Mouse (Mus musculus): Measurements from ENCODE around the gene Magi2. TPM values are rescaled to one million over a fixed set of nuclear protein-coding genes. Genes with fewer than 3 reads are reported as not detected.

The Magi2 gene
- polyA plus RNA-seq, 1 experiment from 2014 or later, result 7.3 TPM

DNA sequence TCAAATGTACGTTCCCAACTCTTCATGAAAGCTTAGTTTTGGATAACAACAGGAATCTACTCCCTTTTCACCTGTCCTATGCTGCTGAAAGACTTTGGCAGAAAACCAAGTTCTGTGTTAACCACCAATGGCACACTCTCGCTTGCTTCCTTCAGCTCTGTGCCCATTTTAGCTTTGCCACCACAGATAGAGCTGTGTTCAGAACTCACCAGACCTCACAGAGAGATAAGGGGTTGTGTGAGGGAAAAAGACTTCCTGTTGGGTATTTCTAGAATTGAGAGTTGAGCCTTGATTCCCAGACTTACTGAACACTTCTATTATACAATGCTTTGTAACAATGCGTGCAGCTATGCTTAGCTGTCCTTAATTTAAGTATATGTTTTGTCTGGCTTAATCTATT is 705.3 kb downstream of the Magi2 start:
- H3K27ac ChIP-seq (ENCODE audit: low read length), result no peak overlapping the region
- H3K4me3 ChIP-seq (ENCODE audit: low read depth, low read length), result no peak overlapping the region
- 82% methylated on average over 3 of the region's 3 CpGs for WGBS
- no peaks in the 10 kb centered on the region for H3K36me3 ChIP-seq (ENCODE audit: control insufficient read depth, insufficient read depth, low read length)
- no peaks in the 10 kb centered on the region for H3K4me1 ChIP-seq (ENCODE audit: control insufficient read depth, insufficient read depth, low read length)
- H3K9ac ChIP-seq (replicated peaks; ENCODE audit: low read depth, low read length), result no peak overlapping the region
- no peaks in the 10 kb centered on the region for H3K27me3 ChIP-seq (ENCODE audit: control insufficient read depth, insufficient read depth, low read length)
- H3K9me3 ChIP-seq (ENCODE audit: control insufficient read depth, low read depth, low read length), result no peaks in the 10 kb centered on the region
- ATAC-seq (ENCODE audit: insufficient number of reproducible peaks, insufficient read depth, low FRiP score, low read depth), result no peak
- H3K4me2 ChIP-seq (replicated peaks; ENCODE audit: low read depth, low read length), result no peak overlapping the region

DNA sequence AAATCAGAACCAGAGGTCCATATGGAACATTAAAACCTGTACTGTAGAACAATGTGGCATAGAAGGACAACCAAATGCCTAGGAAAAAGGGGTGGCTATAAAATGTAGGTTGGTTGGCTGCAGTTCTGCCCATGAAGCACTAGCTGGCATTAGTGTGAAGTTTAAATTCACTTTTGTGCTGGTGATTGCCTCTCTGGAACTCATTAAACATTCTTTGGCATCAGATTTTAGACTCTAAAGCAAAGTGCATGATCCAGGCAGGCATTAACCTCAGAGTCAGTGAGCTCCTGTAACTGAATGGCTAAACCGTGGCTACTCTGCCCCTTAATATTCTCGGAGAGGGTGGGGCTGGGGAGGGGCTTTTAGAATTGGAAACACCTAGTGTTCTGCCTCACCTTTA is 706.4 kb downstream of the Magi2 start:
- H3K9ac ChIP-seq (replicated peaks; ENCODE audit: low read depth, low read length), result no peak overlapping the region
- no peaks in the 10 kb centered on the region for H3K27me3 ChIP-seq (ENCODE audit: control insufficient read depth, insufficient read depth, low read length)
- no peak overlapping the region for H3K27ac ChIP-seq (ENCODE audit: low read length)
- H3K4me3 ChIP-seq (ENCODE audit: low read depth, low read length), result no peak overlapping the region
- H3K4me2 ChIP-seq (replicated peaks; ENCODE audit: low read depth, low read length), result no peak overlapping the region
- no peaks in the 10 kb centered on the region for H3K36me3 ChIP-seq (ENCODE audit: control insufficient read depth, insufficient read depth, low read length)
- H3K9me3 ChIP-seq (ENCODE audit: control insufficient read depth, low read depth, low read length), result no peaks in the 10 kb centered on the region
- no peaks in the 10 kb centered on the region for H3K4me1 ChIP-seq (ENCODE audit: control insufficient read depth, insufficient read depth, low read length)
- 53% methylated on average over 2 of the region's 2 CpGs for WGBS
- ATAC-seq (ENCODE audit: insufficient number of reproducible peaks, insufficient read depth, low FRiP score, low read depth), result no peak

GRCm38 (mm10) chr5:19951102-19951501 is 724.3 kb downstream of the Magi2 start:
- H3K9me3 ChIP-seq (ENCODE audit: control insufficient read depth, low read depth, low read length), result no peaks in the 10 kb centered on the region
- no peak overlapping the region for H3K27ac ChIP-seq (ENCODE audit: low read length)
- no peak overlapping the region for H3K4me3 ChIP-seq (ENCODE audit: low read depth, low read length)
- H3K4me2 ChIP-seq (replicated peaks; ENCODE audit: low read depth, low read length), result no peak overlapping the region
- H3K9ac ChIP-seq (replicated peaks; ENCODE audit: low read depth, low read length), result no peak overlapping the region
- WGBS, result 80% methylated on average over 2 of the region's 2 CpGs
- H3K4me1 ChIP-seq (ENCODE audit: control insufficient read depth, insufficient read depth, low read length), result no peaks in the 10 kb centered on the region
- no peaks in the 10 kb centered on the region for H3K36me3 ChIP-seq (ENCODE audit: control insufficient read depth, insufficient read depth, low read length)
- no peak for ATAC-seq (ENCODE audit: insufficient number of reproducible peaks, insufficient read depth, low FRiP score, low read depth)
- no peaks in the 10 kb centered on the region for H3K27me3 ChIP-seq (ENCODE audit: control insufficient read depth, insufficient read depth, low read length)

DNA sequence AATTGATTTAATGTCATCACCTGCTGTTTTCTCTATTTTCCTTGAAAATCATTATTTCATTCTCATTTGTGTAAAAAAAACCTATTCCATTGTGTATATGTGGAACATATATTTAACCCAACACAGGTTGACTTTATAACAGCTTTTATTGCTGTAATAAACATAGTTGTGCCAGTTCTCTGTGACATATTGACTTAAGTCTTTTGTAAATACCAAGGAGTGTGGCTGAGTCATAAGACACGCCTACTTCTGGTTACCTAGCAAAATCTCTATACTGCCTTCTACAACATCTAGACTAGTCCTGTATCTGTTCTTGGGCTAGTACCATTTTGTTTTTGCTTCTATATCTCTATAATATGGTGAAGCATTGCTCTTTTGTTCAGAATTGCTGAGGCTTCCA is 737.3 kb downstream of the Magi2 start:
- H3K4me2 ChIP-seq (replicated peaks; ENCODE audit: low read depth, low read length), result no peak overlapping the region
- WGBS, result 74% methylated on average over 1 of the region's 1 CpGs

GRCm38 (mm10) chr5:19972736-19973135 is 745.9 kb downstream of the Magi2 start:
- Histone ChIP-seq H3K36me3 (ENCODE audit: control insufficient read depth, insufficient read depth, low read length) (no peaks in the 10 kb centered on the region), H3K9me3 (ENCODE audit: control insufficient read depth, low read depth, low read length) (no peaks in the 10 kb centered on the region), H3K27me3 (ENCODE audit: control insufficient read depth, insufficient read depth, low read length) (no peaks in the 10 kb centered on the region), H3K27ac (ENCODE audit: low read length) (no peak overlapping the region), H3K4me3 (ENCODE audit: low read depth, low read length) (no peak overlapping the region), H3K4me2 (replicated peaks; ENCODE audit: low read depth, low read length) (no peak overlapping the region), H3K9ac (replicated peaks; ENCODE audit: low read depth, low read length) (no peak overlapping the region), H3K4me1 (ENCODE audit: control insufficient read depth, insufficient read depth, low read length) (no peaks in the 10 kb centered on the region)
- WGBS, result 74% methylated on average over 2 of the region's 2 CpGs
- no peak for ATAC-seq (ENCODE audit: insufficient number of reproducible peaks, insufficient read depth, low FRiP score, low read depth)

More for the DNA sequence above, 737.3 kb downstream of the Magi2 start:
- no peaks in the 10 kb centered on the region for H3K27me3 ChIP-seq (ENCODE audit: control insufficient read depth, insufficient read depth, low read length)
- H3K4me1 ChIP-seq (ENCODE audit: control insufficient read depth, insufficient read depth, low read length), result no peaks in the 10 kb centered on the region
- ATAC-seq (ENCODE audit: insufficient number of reproducible peaks, insufficient read depth, low FRiP score, low read depth), result no peak
- no peak overlapping the region for H3K27ac ChIP-seq (ENCODE audit: low read length)
- H3K4me3 ChIP-seq (ENCODE audit: low read depth, low read length), result no peak overlapping the region
- H3K9me3 ChIP-seq (ENCODE audit: control insufficient read depth, low read depth, low read length), result no peaks in the 10 kb centered on the region
- no peak overlapping the region for H3K9ac ChIP-seq (replicated peaks; ENCODE audit: low read depth, low read length)
- no peaks in the 10 kb centered on the region for H3K36me3 ChIP-seq (ENCODE audit: control insufficient read depth, insufficient read depth, low read length)

- no peaks in the 10 kb centered on the region for H3K4me1 ChIP-seq (ENCODE audit: control insufficient read depth, insufficient read depth, low read length)
- H3K27ac ChIP-seq (ENCODE audit: low read length), result no peak overlapping the region
- H3K36me3 ChIP-seq (ENCODE audit: control insufficient read depth, insufficient read depth, low read length), result no peaks in the 10 kb centered on the region
- H3K27me3 ChIP-seq (ENCODE audit: control insufficient read depth, insufficient read depth, low read length), result no peaks in the 10 kb centered on the region
- no peak overlapping the region for H3K9ac ChIP-seq (replicated peaks; ENCODE audit: low read depth, low read length)
- WGBS, result 86% methylated on average over 3 of the region's 3 CpGs
- ATAC-seq (ENCODE audit: insufficient number of reproducible peaks, insufficient read depth, low FRiP score, low read depth), result no peak
- H3K4me3 ChIP-seq (ENCODE audit: low read depth, low read length), result no peak overlapping the region
- no peaks in the 10 kb centered on the region for H3K9me3 ChIP-seq (ENCODE audit: control insufficient read depth, low read depth, low read length)
- H3K4me2 ChIP-seq (replicated peaks; ENCODE audit: low read depth, low read length), result no peak overlapping the region
Measured at GRCm38 (mm10) chr5:19973852-19974251, 747.0 kb downstream of the Magi2 start.

GRCm38 (mm10) chr5:19981518-19981917 is 754.7 kb downstream of the Magi2 start:
- no peak for ATAC-seq (ENCODE audit: insufficient number of reproducible peaks, insufficient read depth, low FRiP score, low read depth)
- WGBS, result 90% methylated on average over 6 of the region's 6 CpGs

GRCm38 (mm10) chr5:19982031-19982430 is 755.2 kb downstream of the Magi2 start:
- H3K4me1 ChIP-seq (ENCODE audit: control insufficient read depth, insufficient read depth, low read length), result no peaks in the 10 kb centered on the region
- H3K36me3 ChIP-seq (ENCODE audit: control insufficient read depth, insufficient read depth, low read length), result no peaks in the 10 kb centered on the region
- no peaks in the 10 kb centered on the region for H3K9me3 ChIP-seq (ENCODE audit: control insufficient read depth, low read depth, low read length)
- WGBS, result 68% methylated on average over 3 of the region's 3 CpGs
- H3K4me3 ChIP-seq (ENCODE audit: low read depth, low read length), result no peak overlapping the region
- no peak overlapping the region for H3K4me2 ChIP-seq (replicated peaks; ENCODE audit: low read depth, low read length)
- ATAC-seq (ENCODE audit: insufficient number of reproducible peaks, insufficient read depth, low FRiP score, low read depth), result no peak
- no peak overlapping the region for H3K27ac ChIP-seq (ENCODE audit: low read length)
- no peaks in the 10 kb centered on the region for H3K27me3 ChIP-seq (ENCODE audit: control insufficient read depth, insufficient read depth, low read length)
- H3K9ac ChIP-seq (replicated peaks; ENCODE audit: low read depth, low read length), result no peak overlapping the region

More at GRCm38 (mm10) chr5:19981518-19981917, 754.7 kb downstream of the Magi2 start:
- Histone ChIP-seq H3K9me3 (ENCODE audit: control insufficient read depth, low read depth, low read length) (no peaks in the 10 kb centered on the region), H3K27ac (ENCODE audit: low read length) (no peak overlapping the region), H3K9ac (replicated peaks; ENCODE audit: low read depth, low read length) (no peak overlapping the region), H3K4me2 (replicated peaks; ENCODE audit: low read depth, low read length) (no peak overlapping the region), H3K36me3 (ENCODE audit: control insufficient read depth, insufficient read depth, low read length) (no peaks in the 10 kb centered on the region), H3K4me1 (ENCODE audit: control insufficient read depth, insufficient read depth, low read length) (no peaks in the 10 kb centered on the region), H3K4me3 (ENCODE audit: low read depth, low read length) (no peak overlapping the region), H3K27me3 (ENCODE audit: control insufficient read depth, insufficient read depth, low read length) (no peaks in the 10 kb centered on the region)

- WGBS, result 78% methylated on average over 6 of the region's 6 CpGs
- H3K4me3 ChIP-seq (ENCODE audit: low read depth, low read length), result no peak overlapping the region
- no peak for ATAC-seq (ENCODE audit: insufficient number of reproducible peaks, insufficient read depth, low FRiP score, low read depth)
Measured at GRCm38 (mm10) chr5:19999486-19999885, 772.6 kb downstream of the Magi2 start.

More at GRCm38 (mm10) chr5:19999486-19999885, 772.6 kb downstream of the Magi2 start:
- no peaks in the 10 kb centered on the region for H3K36me3 ChIP-seq (ENCODE audit: control insufficient read depth, insufficient read depth, low read length)
- 0 out of 2 replicates have a peak, but pooled peaks cover 2% of the 10 kb centered on the region for H3K4me1 ChIP-seq (ENCODE audit: control insufficient read depth, insufficient read depth, low read length)
- H3K9ac ChIP-seq (replicated peaks; ENCODE audit: low read depth, low read length), result no peak overlapping the region
- H3K27me3 ChIP-seq (ENCODE audit: control insufficient read depth, insufficient read depth, low read length), result no peaks in the 10 kb centered on the region
- no peak overlapping the region for H3K4me2 ChIP-seq (replicated peaks; ENCODE audit: low read depth, low read length)
- no peaks in the 10 kb centered on the region for H3K9me3 ChIP-seq (ENCODE audit: control insufficient read depth, low read depth, low read length)
- no peak overlapping the region for H3K27ac ChIP-seq (ENCODE audit: low read length)

All from stomach, embryonic 14.5 days (tissue).